Mouse (Mus musculus) inflammation-experienced regulatory T-cells, adult 6 months (primary cell): ENCODE measurements around the gene Gm10639. TPM values are rescaled to one million over a fixed set of nuclear protein-coding genes. Genes with fewer than 3 reads are reported as not detected.
"Not testable (repeated sequence)": the region's sequence is repeated elsewhere in the genome, so short reads cannot be mapped to it uniquely, and the experiment has no call there.

Experiments used
- ATAC-seq: one replicate; pipeline ENCODE4 v1.8.0; 2017
- polyA plus RNA-seq, 3 experiments: library from polyadenylated mRNA; unstranded; fragments of 100-300 nt; shearing (Covaris generic); gene quantifications; one replicate each; pipeline ENCODE4 v1.2.1; 2017

The Gm10639 gene
- polyA plus RNA-seq, 3 experiments from 2014 or later, result not detected

- ATAC-seq, result not testable (repeated sequence)
Observed at GRCm38 (mm10) chr9:78348206-78349004, 58.7 kb downstream of the Gm10639 start.

- not testable (repeated sequence) for ATAC-seq
Observed at GRCm38 (mm10) chr9:78349141-78349540, 59.4 kb downstream of the Gm10639 start.

GRCm38 (mm10) chr9:78350007-78350406 lies 60.3 kb downstream of the Gm10639 start:
- ATAC-seq, result not testable (repeated sequence)

GRCm38 (mm10) chr9:78351504-78352220 lies 61.9 kb downstream of the Gm10639 start:
- ATAC-seq, result no peak

Other genes with a start within 250 kb of the Gm10639 start
- gene Gcm1, start 238.0 kb upstream of the Gm10639 start, polyA plus RNA-seq, result not detected
- gene Fbxo9, start 180.9 kb upstream of the Gm10639 start, polyA plus RNA-seq, result 10 to 100 TPM; 21.0 to 23.3 (median 21.8) TPM
- 1 to 10 TPM; 4.7 to 8.9 (median 6.9) TPM for gene Ick, start 180.7 kb upstream of the Gm10639 start, polyA plus RNA-seq
- 10 to 100 TPM in 2 of 3 experiments, under 1 TPM in 1; 0.62 to 23.4 (median 19.3) TPM for gene Gsta4, start 107.1 kb upstream of the Gm10639 start, polyA plus RNA-seq
- gene Gsta1, start 59.3 kb upstream of the Gm10639 start, polyA plus RNA-seq, result not detected
- not detected for gene Gm3776, start 32.8 kb upstream of the Gm10639 start, polyA plus RNA-seq
- gene Omt2a, start 24.9 kb downstream of the Gm10639 start, polyA plus RNA-seq, result not detected
- gene Omt2b, start 37.7 kb downstream of the Gm10639 start, polyA plus RNA-seq, result not detected
- not detected for gene Gsta2, start 65.9 kb downstream of the Gm10639 start, polyA plus RNA-seq
- not detected for gene Dppa5a, start 78.3 kb downstream of the Gm10639 start, polyA plus RNA-seq
- not detected for gene Ooep, start 88.8 kb downstream of the Gm10639 start, polyA plus RNA-seq
- 1 to 10 TPM; 1.8 to 5.2 (median 3.1) TPM for gene Ddx43, start 105.9 kb downstream of the Gm10639 start, polyA plus RNA-seq
- gene Cgas, start 153.3 kb downstream of the Gm10639 start, polyA plus RNA-seq, result 1 to 10 TPM; 2.4 to 4.1 (median 2.5) TPM
- gene Mto1, start 158.3 kb downstream of the Gm10639 start, polyA plus RNA-seq, result 10 to 100 TPM; 12.8 to 19.9 (median 16.0) TPM
- gene Gm17324, start 158.9 kb downstream of the Gm10639 start, polyA plus RNA-seq, result under 1 TPM in 1 of 3 experiments, not detected in 2; 0.40 TPM
- over 10,000 TPM in 2 of 3 experiments, 1,000 to 10,000 TPM in 1; 7,660 to 11,983 (median 10,337) TPM for gene Eef1a1, start 199.2 kb downstream of the Gm10639 start, polyA plus RNA-seq